Mouse (Mus musculus) heart, postnatal 0 days (tissue): ENCODE data around the gene Tle6.

ENCODE experiments used
- CTCF ChIP-seq: IDR thresholded peaks from 2 replicates; pipeline ENCODE4 v1.5.1; 2016; ENCODE audit warnings: antibody characterized with exemption, control low read depth, low read depth
- EP300 ChIP-seq: IDR thresholded peaks from 2 replicates; pipeline ENCODE4 v1.6.1; 2016; ENCODE audit warnings: antibody characterized with exemption, low read depth

DNA sequence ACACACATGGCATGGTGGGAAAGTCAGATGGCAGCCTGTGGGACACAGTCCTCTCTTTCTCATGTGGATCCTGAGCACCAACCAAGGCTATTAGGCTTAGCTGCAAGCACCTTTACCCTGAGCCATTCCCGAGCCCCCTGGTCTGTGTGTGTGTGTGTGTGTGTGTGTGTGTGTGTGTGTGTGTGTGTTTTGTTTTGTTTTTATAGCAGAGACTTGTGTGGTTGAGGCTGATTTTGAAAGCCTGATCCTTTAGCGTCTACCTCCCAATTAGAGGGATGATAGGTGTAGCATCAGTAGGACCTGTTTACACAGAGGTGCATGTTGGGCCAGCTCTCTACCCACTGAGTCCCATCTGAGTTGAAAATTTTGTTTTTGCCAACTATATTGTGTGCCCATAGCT, 43.3 kb upstream of the Tle6 start:
- no peak for TF ChIP-seq CTCF
- no peak for TF ChIP-seq EP300
